Mouse (Mus musculus): ENCODE data around the gene Sept14. TPM values are rescaled to one million over a fixed set of nuclear protein-coding genes. Genes with fewer than 3 reads are reported as not detected.
A peak's percentile ranks its signal among the peaks of the same experiment; 100 is the strongest.

The Sept14 gene
- total and polyA plus RNA-seq, 3 experiments: not detected

DNA sequence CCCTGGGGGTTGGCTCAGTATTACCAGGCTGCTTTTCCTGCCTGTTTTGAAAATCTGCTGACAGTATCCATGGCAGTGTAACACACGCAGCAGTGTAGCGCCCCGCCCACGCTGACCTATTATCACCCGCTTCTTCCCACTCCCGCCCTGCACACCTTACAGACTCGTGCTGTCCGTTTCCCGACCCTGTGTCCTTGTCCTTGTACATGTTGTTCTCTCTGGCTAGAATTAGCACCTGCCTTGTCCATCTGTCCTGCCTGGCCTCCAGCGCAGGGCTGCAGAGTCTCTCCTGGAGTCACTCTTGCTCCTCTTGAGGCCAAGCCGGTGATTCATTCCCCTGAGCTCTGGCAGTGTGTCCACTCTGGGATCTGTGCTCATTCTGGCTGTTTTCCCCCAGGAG is 22.0 kb upstream of the Sept14 start:
- peak overlapping the region; percentile 64 for H3K9ac ChIP-seq (ENCODE audit: control insufficient read depth, low read depth, low read length, poor library complexity, severe bottlenecking)
- H3K4me1 ChIP-seq (ENCODE audit: control insufficient read depth in 1 of 2, insufficient read depth in 2 of 2, low read length in 2 of 2): peaks cover 15 to 39% of the 10 kb centered on the region in 2 experiments
- peaks cover 18% of the 10 kb centered on the region for H3K79me2 ChIP-seq (ENCODE audit: control insufficient read depth, insufficient read depth, low read length, poor library complexity)
- TF ChIP-seq TCF12 (IDR thresholded peaks at IDR 0.05; ENCODE audit: low read depth, low read length): no peak
- TF ChIP-seq SMC3 (IDR thresholded peaks at IDR 0.05; ENCODE audit: low read depth, low read length): 0 out of 2 replicates have a peak, but pooled peaks have one; percentile 4
- no peak for TF ChIP-seq ZNF384 (IDR thresholded peaks at IDR 0.05; ENCODE audit: low read depth, low read length)
- TF ChIP-seq EP300 (IDR thresholded peaks at IDR 0.05; ENCODE audit: low read depth in 1 of 2, low read length in 2 of 2): 0 out of 4 replicates have a peak, but pooled peaks of 1 of the 2 experiments have one; percentile 21
- 0 out of 2 replicates have a peak, but pooled peaks have one; percentile 35 for TF ChIP-seq POLR2AphosphoS2 (IDR thresholded peaks at IDR 0.05; ENCODE audit: low read length)
- 0 out of 2 replicates have a peak, but pooled peaks have one; percentile 8 for TF ChIP-seq ETS1 (IDR thresholded peaks at IDR 0.05; ENCODE audit: low read depth, low read length)
- TF ChIP-seq ZC3H11A (IDR thresholded peaks at IDR 0.05; ENCODE audit: low read depth, low read length): no peak
- TF ChIP-seq GABPA (IDR thresholded peaks at IDR 0.05; ENCODE audit: low read depth, low read length): no peak
- peak; percentile 58; the same call in 1 of the 2 replicates for TF ChIP-seq MXI1 (IDR thresholded peaks at IDR 0.05; ENCODE audit: low read depth, low read length)
- 0 out of 2 replicates have a peak, but pooled peaks have one; percentile 11 for TF ChIP-seq MAZ (IDR thresholded peaks at IDR 0.05; ENCODE audit: low read depth, low read length)
- peak; percentile 50; the same call in 1 of the 2 replicates for TF ChIP-seq SIN3A (IDR thresholded peaks at IDR 0.05; ENCODE audit: low read length)
- no peak for TF ChIP-seq GATA1 (IDR thresholded peaks at IDR 0.05; ENCODE audit: low read depth, low read length)
- H3K36me3 ChIP-seq (ENCODE audit: control insufficient read depth in 1 of 2, insufficient read depth in 2 of 2, low read length in 2 of 2): peaks cover 0 to 32% of the 10 kb centered on the region in 2 experiments; a peak in 2 of 4 replicates
- H3K4me3 ChIP-seq (ENCODE audit: control insufficient read depth in 1 of 2, insufficient read depth in 1 of 2, low read depth in 2 of 2, low read length in 2 of 2): peak overlapping the region; percentile 27 to 45
- H3K9me3 ChIP-seq (replicated peaks; ENCODE audit: insufficient read depth, low read length): no peaks in the 10 kb centered on the region
- H3K27me3 ChIP-seq (ENCODE audit: control insufficient read depth in 1 of 2, insufficient read depth in 2 of 2, low read length in 2 of 2): no peaks in the 10 kb centered on the region
- H3K27ac ChIP-seq (ENCODE audit: control insufficient read depth, low read depth, low read length): peak overlapping the region; percentile 32
- peak; percentile 50 for DNase-seq (ENCODE audit: low read depth, low spot score)

GRCm38 (mm10) chr5:129729286-129729685 is 21.0 kb upstream of the Sept14 start:
- DNase-seq (ENCODE audit: low read depth, low spot score): peak; percentile 56
- peak overlapping the region; percentile 32 for H3K27ac ChIP-seq (ENCODE audit: control insufficient read depth, low read depth, low read length)
- H3K4me1 ChIP-seq (ENCODE audit: control insufficient read depth in 1 of 2, insufficient read depth in 2 of 2, low read length in 2 of 2): peaks cover 15 to 39% of the 10 kb centered on the region in 2 experiments

More at GRCm38 (mm10) chr5:129729286-129729685, 21.0 kb upstream of the Sept14 start:
- peak overlapping the region; percentile 44 to 45 for H3K4me3 ChIP-seq (ENCODE audit: control insufficient read depth in 1 of 2, insufficient read depth in 1 of 2, low read depth in 2 of 2, low read length in 2 of 2)
- TF ChIP-seq MAZ (IDR thresholded peaks at IDR 0.05; ENCODE audit: low read depth, low read length) (0 out of 2 replicates have a peak, but pooled peaks have one; percentile 33), ZMIZ1 (IDR thresholded peaks at IDR 0.05; ENCODE audit: low read depth, low read length) (no peak), MAX (IDR thresholded peaks at IDR 0.05; ENCODE audit: low read length) (no peak), ZNF384 (IDR thresholded peaks at IDR 0.05; ENCODE audit: low read depth, low read length) (no peak), EP300 (IDR thresholded peaks at IDR 0.05; ENCODE audit: low read depth in 1 of 2, low read length in 2 of 2) (peak in 1 of 2 experiments; percentile 52; a peak in 3 of 4 replicates), RAD21 (IDR thresholded peaks at IDR 0.05; ENCODE audit: low read depth, low read length) (no peak), BHLHE40 (IDR thresholded peaks at IDR 0.05; ENCODE audit: borderline replicate concordance, low read depth, low read length) (0 out of 2 replicates have a peak, but pooled peaks have one; percentile 25), ZKSCAN1 (IDR thresholded peaks at IDR 0.05; ENCODE audit: low read depth, low read length) (no peak), TCF12 (IDR thresholded peaks at IDR 0.05; ENCODE audit: low read depth, low read length) (peak; percentile 59), SIN3A (IDR thresholded peaks at IDR 0.05; ENCODE audit: low read length) (peak; percentile 52), USF1 (IDR thresholded peaks at IDR 0.05; ENCODE audit: low read depth, low read length) (peak; percentile 69), ELF1 (IDR thresholded peaks at IDR 0.05; ENCODE audit: low read depth, low read length) (no peak), ETS1 (IDR thresholded peaks at IDR 0.05; ENCODE audit: low read depth, low read length) (peak; percentile 45; the same call in 1 of the 2 replicates), UBTF (IDR thresholded peaks at IDR 0.05; ENCODE audit: borderline replicate concordance, insufficient read depth, low read depth, low read length) (no peak), KAT2A (conservative IDR thresholded peaks at IDR 0.05; ENCODE audit: low read depth, low read length) (no peak), MXI1 (IDR thresholded peaks at IDR 0.05; ENCODE audit: low read depth, low read length) (peak; percentile 49), POLR2A (IDR thresholded peaks at IDR 0.05; ENCODE audit: control insufficient read depth in 1 of 2, insufficient read depth in 1 of 2, low read depth in 1 of 2, low read length in 2 of 2, poor library complexity in 1 of 2) (no peak; a peak in 1 of 4 replicates), GATA1 (IDR thresholded peaks at IDR 0.05; ENCODE audit: low read depth, low read length) (peak; percentile 50; the same call in 1 of the 2 replicates), ZC3H11A (IDR thresholded peaks at IDR 0.05; ENCODE audit: low read depth, low read length) (no peak), GABPA (IDR thresholded peaks at IDR 0.05; ENCODE audit: low read depth, low read length) (no peak), POLR2AphosphoS5 (IDR thresholded peaks at IDR 0.05; ENCODE audit: borderline replicate concordance, low read depth, low read length) (no peak), MYC (IDR thresholded peaks at IDR 0.05; ENCODE audit: low read depth, low read length) (no peak), TAL1 (IDR thresholded peaks at IDR 0.05; ENCODE audit: low read length) (peak; percentile 39; the same call in 1 of the 2 replicates), TBP (IDR thresholded peaks at IDR 0.05; ENCODE audit: low read depth, low read length) (no peak)
- H3K36me3 ChIP-seq (ENCODE audit: control insufficient read depth in 1 of 2, insufficient read depth in 2 of 2, low read length in 2 of 2): peaks cover 0 to 32% of the 10 kb centered on the region in 2 experiments; a peak in 2 of 4 replicates
- peak overlapping the region; percentile 64 for H3K9ac ChIP-seq (ENCODE audit: control insufficient read depth, low read depth, low read length, poor library complexity, severe bottlenecking)
- peaks cover 23% of the 10 kb centered on the region for H3K79me2 ChIP-seq (ENCODE audit: control insufficient read depth, insufficient read depth, low read length, poor library complexity)
- no peaks in the 10 kb centered on the region for H3K9me3 ChIP-seq (replicated peaks; ENCODE audit: insufficient read depth, low read length)
- no peaks in the 10 kb centered on the region for H3K27me3 ChIP-seq (ENCODE audit: control insufficient read depth in 1 of 2, insufficient read depth in 2 of 2, low read length in 2 of 2)
